Mouse (Mus musculus) heart, embryonic 15.5 days (tissue): ENCODE data around the gene Prg3. TPM values are rescaled to one million over a fixed set of nuclear protein-coding genes. Genes with fewer than 3 reads are reported as not detected.

ENCODE experiments used
- ATAC-seq: fragments of 200-750 bp; cut with Nextera tagmentation; replicated peaks from 2 replicates; pipeline ENCODE4 v1.8.0; 2017; ENCODE audit warnings: low read depth, moderate TSS enrichment; ENCODE audit not compliant: insufficient number of reproducible peaks, insufficient read depth, low FRiP score
- H3K27ac ChIP-seq: fragments of 300-500 bp; sonication (generic); 2 replicates; pipeline ENCODE4 v1.5.1; 2015; ENCODE audit warnings: mild to moderate bottlenecking, inconsistent platforms
- H3K27me3 ChIP-seq: fragments of 300-500 bp; sonication (generic); 2 replicates; pipeline ENCODE4 v1.6.1; 2015; ENCODE audit warnings: inconsistent platforms
- H3K36me3 ChIP-seq: fragments of 300-500 bp; sonication (generic); 2 replicates; pipeline ENCODE4 v1.6.1; 2015; ENCODE audit warnings: mild to moderate bottlenecking, inconsistent platforms
- H3K4me1 ChIP-seq: fragments of 300-500 bp; sonication (generic); replicated peaks from 2 replicates; pipeline ENCODE4 v1.6.1; 2015; ENCODE audit warnings: inconsistent platforms
- H3K4me2 ChIP-seq: fragments of 300-500 bp; sonication (generic); 2 replicates; pipeline ENCODE4 v1.6.1; 2015; ENCODE audit warnings: inconsistent platforms, mild to moderate bottlenecking, moderate library complexity
- H3K4me3 ChIP-seq: fragments of 300-500 bp; sonication (generic); 2 replicates; pipeline ENCODE4 v1.5.1; 2015; ENCODE audit warnings: mild to moderate bottlenecking, inconsistent platforms
- H3K9ac ChIP-seq: fragments of 300-500 bp; sonication (generic); 2 replicates; pipeline ENCODE4 v1.6.1; 2015; ENCODE audit warnings: mild to moderate bottlenecking, inconsistent platforms
- H3K9me3 ChIP-seq: fragments of 300-500 bp; sonication (generic); replicated peaks from 2 replicates; pipeline ENCODE4 v1.6.1; 2016; ENCODE audit warnings: inconsistent platforms
- WGBS: fragments of 180-500 bp; shearing (Covaris S2); methylation state at CpG from one replicate; pipeline ENCODE4 v1.1.7; 2015; ENCODE audit warnings: mixed read lengths; 5-methylcytosine and 5-hydroxymethylcytosine counted together
- polyA plus RNA-seq: library from polyadenylated mRNA; unstranded; fragments of >200 nt; fragmentation: Nextera tagmentation; extraction: Ambion mirVana; gene quantifications from 2 replicates; pipeline ENCODE4 v1.2.1, GENCODE M21; 2015

Prg3 gene
- polyA plus RNA-seq, 1 experiment from 2014 or later = not detected

- Histone ChIP-seq H3K27me3 (no peaks in the 10 kb centered on the region), H3K4me2 (no peak overlapping the region), H3K4me1 (no peaks in the 10 kb centered on the region), H3K27ac (no peak overlapping the region), H3K9ac (no peak overlapping the region), H3K4me3 (no peak overlapping the region), H3K36me3 (peaks cover 27% of the 10 kb centered on the region), H3K9me3 (no peaks in the 10 kb centered on the region)
- ATAC-seq = no peak
- 82% methylated on average over 9 of the region's 9 CpGs for WGBS
Observed at GRCm38 (mm10) chr2:84955435-84955834, 32.6 kb upstream of the Prg3 start.

- Histone ChIP-seq H3K4me2 (no peak overlapping the region), H3K36me3 (peaks cover 21% of the 10 kb centered on the region), H3K27ac (no peak overlapping the region), H3K27me3 (no peaks in the 10 kb centered on the region), H3K4me1 (no peaks in the 10 kb centered on the region), H3K9me3 (no peaks in the 10 kb centered on the region), H3K9ac (no peak overlapping the region), H3K4me3 (no peak overlapping the region)
- ATAC-seq = no peak
- WGBS = 61% methylated on average over 5 of the region's 5 CpGs
Observed at GRCm38 (mm10) chr2:84956274-84956673, 31.7 kb upstream of the Prg3 start.

- no peak overlapping the region for H3K4me3 ChIP-seq
- H3K27me3 ChIP-seq = no peaks in the 10 kb centered on the region
- ATAC-seq = no peak
- 86% methylated on average over 11 of the region's 11 CpGs for WGBS
- H3K27ac ChIP-seq = no peak overlapping the region
- no peak overlapping the region for H3K9ac ChIP-seq
- H3K4me2 ChIP-seq = no peak overlapping the region
- H3K9me3 ChIP-seq = no peaks in the 10 kb centered on the region
- no peaks in the 10 kb centered on the region for H3K4me1 ChIP-seq
- H3K36me3 ChIP-seq = peaks cover 15% of the 10 kb centered on the region
Observed at GRCm38 (mm10) chr2:84958588-84959264, 29.3 kb upstream of the Prg3 start.

- Histone ChIP-seq H3K9ac (no peak overlapping the region), H3K27ac (peak overlapping the region; percentile 58; the same call in 1 of the 2 replicates), H3K9me3 (no peaks in the 10 kb centered on the region), H3K27me3 (no peaks in the 10 kb centered on the region), H3K4me3 (no peak overlapping the region), H3K4me2 (no peak overlapping the region), H3K4me1 (no peaks in the 10 kb centered on the region), H3K36me3 (peaks cover 10% of the 10 kb centered on the region)
- 0 out of 2 replicates have a peak, but pooled peaks have one; percentile 44 for ATAC-seq
- WGBS = 54% methylated on average over 2 of the region's 2 CpGs
Observed at GRCm38 (mm10) chr2:84961300-84961699, 26.7 kb upstream of the Prg3 start.

- no peak for ATAC-seq
- Histone ChIP-seq H3K9me3 (no peaks in the 10 kb centered on the region), H3K27me3 (no peaks in the 10 kb centered on the region), H3K36me3 (peaks cover 7% of the 10 kb centered on the region), H3K27ac (no peak overlapping the region), H3K4me3 (no peak overlapping the region), H3K4me1 (no peaks in the 10 kb centered on the region), H3K4me2 (no peak overlapping the region), H3K9ac (no peak overlapping the region)
- WGBS = 82% methylated on average over 3 of the region's 3 CpGs
Observed at GRCm38 (mm10) chr2:84961901-84962300, 26.1 kb upstream of the Prg3 start.

- no peak overlapping the region for H3K27ac ChIP-seq
- H3K4me2 ChIP-seq = no peak overlapping the region
- H3K9ac ChIP-seq = no peak overlapping the region
- no peaks in the 10 kb centered on the region for H3K4me1 ChIP-seq
- ATAC-seq = no peak
- H3K36me3 ChIP-seq = peaks cover 3% of the 10 kb centered on the region; the same call in 1 of the 2 replicates
- no peak overlapping the region for H3K4me3 ChIP-seq
- H3K9me3 ChIP-seq = no peaks in the 10 kb centered on the region
- H3K27me3 ChIP-seq = no peaks in the 10 kb centered on the region
- WGBS = 39% methylated on average over 6 of the region's 6 CpGs
Observed at GRCm38 (mm10) chr2:84962906-84963507, 25.0 kb upstream of the Prg3 start.

- ATAC-seq = no peak
- 86% methylated on average over 7 of the region's 7 CpGs for WGBS
- H3K9ac ChIP-seq = no peak overlapping the region
- no peak overlapping the region for H3K27ac ChIP-seq
- no peaks in the 10 kb centered on the region for H3K4me1 ChIP-seq
- no peaks in the 10 kb centered on the region for H3K27me3 ChIP-seq
- H3K4me2 ChIP-seq = no peak overlapping the region
- H3K36me3 ChIP-seq = no peaks in the 10 kb centered on the region
- H3K4me3 ChIP-seq = no peak overlapping the region
- no peaks in the 10 kb centered on the region for H3K9me3 ChIP-seq
Observed at GRCm38 (mm10) chr2:84964111-84964801, 23.8 kb upstream of the Prg3 start.

GRCm38 (mm10) chr2:84967318-84967991 lies 20.6 kb upstream of the Prg3 start:
- Histone ChIP-seq H3K27ac (no peak overlapping the region), H3K9me3 (no peaks in the 10 kb centered on the region), H3K4me2 (no peak overlapping the region), H3K36me3 (no peaks in the 10 kb centered on the region), H3K4me1 (no peaks in the 10 kb centered on the region), H3K27me3 (no peaks in the 10 kb centered on the region), H3K4me3 (no peak overlapping the region), H3K9ac (no peak overlapping the region)
- WGBS = 76% methylated on average over 5 of the region's 5 CpGs
- no peak for ATAC-seq

- WGBS = 82% methylated on average over 2 of the region's 2 CpGs
Observed at GRCm38 (mm10) chr2:84975580-84975979, 12.4 kb upstream of the Prg3 start.

GRCm38 (mm10) chr2:84980188-84980587 lies 7.8 kb upstream of the Prg3 start, which contains the start of gene Prg2:
Gene Prg2 (plus strand): TSS chr2:84980461.
- Histone ChIP-seq H3K9me3 (no peaks in the 10 kb centered on the region), H3K4me3 (no peak within 1 kb of the TSS), H3K4me1 (no peaks in the 10 kb centered on the region), H3K4me2 (no peak within 1 kb of the TSS), H3K36me3 (no peaks in the 10 kb centered on the region), H3K27ac (no peak within 1 kb of the TSS), H3K9ac (no peak within 1 kb of the TSS), H3K27me3 (no peaks in the 10 kb centered on the region)
- no peak for ATAC-seq
- 44% methylated on average over 1 of the region's 1 CpGs for WGBS

More at GRCm38 (mm10) chr2:84975580-84975979, 12.4 kb upstream of the Prg3 start:
- Histone ChIP-seq H3K9ac (no peak overlapping the region), H3K4me3 (no peak overlapping the region), H3K4me1 (no peaks in the 10 kb centered on the region), H3K9me3 (no peaks in the 10 kb centered on the region), H3K27ac (no peak overlapping the region), H3K27me3 (no peaks in the 10 kb centered on the region), H3K4me2 (no peak overlapping the region), H3K36me3 (no peaks in the 10 kb centered on the region)
- ATAC-seq = no peak

- no peak overlapping the region for H3K9ac ChIP-seq
- H3K36me3 ChIP-seq = no peaks in the 10 kb centered on the region
- H3K27ac ChIP-seq = no peak overlapping the region
- no peaks in the 10 kb centered on the region for H3K27me3 ChIP-seq
- no peaks in the 10 kb centered on the region for H3K9me3 ChIP-seq
- H3K4me3 ChIP-seq = no peak overlapping the region
- no peak for ATAC-seq
- H3K4me1 ChIP-seq = no peaks in the 10 kb centered on the region
- no peak overlapping the region for H3K4me2 ChIP-seq
- 66% methylated on average over 2 of the region's 2 CpGs for WGBS
Observed at GRCm38 (mm10) chr2:84996376-84996775, 8.4 kb downstream of the Prg3 start.
